Mouse (Mus musculus) hindbrain, embryonic 14.5 days (tissue): Measurements from ENCODE around the gene Cobl. TPM values are rescaled to one million over a fixed set of nuclear protein-coding genes. Genes with fewer than 3 reads are reported as not detected.

ENCODE experiments used
- ATAC-seq: fragments of 200-750 bp; cut with Nextera tagmentation; 2 replicates; pipeline ENCODE4 v1.8.0; 2017; ENCODE audit warnings: moderate number of reproducible peaks, mild to moderate bottlenecking, moderate TSS enrichment, moderate library complexity; ENCODE audit not compliant: low FRiP score
- DNase-seq: peaks from one replicate; pipeline ENCODE4 v3.0.0-alpha.2; 2015; ENCODE audit warnings: low spot score
- H3K27ac ChIP-seq: fragments of 300-500 bp; sonication (generic); 2 replicates; pipeline ENCODE4 v1.5.1; 2014; ENCODE audit warnings: mild to moderate bottlenecking, moderate library complexity
- H3K27me3 ChIP-seq: fragments of 300-500 bp; sonication (generic); 2 replicates; pipeline ENCODE4 v1.6.1; 2014; ENCODE audit warnings: mild to moderate bottlenecking, low read length, mixed read lengths; ENCODE audit not compliant: control insufficient read depth, insufficient read depth
- H3K36me3 ChIP-seq: fragments of 300-500 bp; sonication (generic); replicated peaks from 2 replicates; pipeline ENCODE4 v1.6.1; 2014; ENCODE audit not compliant: control insufficient read depth, insufficient read depth
- H3K4me1 ChIP-seq: fragments of 300-500 bp; sonication (generic); replicated peaks from 2 replicates; pipeline ENCODE4 v1.6.1; 2014; ENCODE audit warnings: antibody characterized with exemption, low read length, mixed read lengths; ENCODE audit not compliant: control insufficient read depth, insufficient read depth
- H3K4me2 ChIP-seq: fragments of 300-500 bp; sonication (generic); replicated peaks from 2 replicates; pipeline ENCODE4 v1.6.1; 2014; ENCODE audit warnings: mild to moderate bottlenecking, moderate library complexity
- H3K4me3 ChIP-seq: fragments of 300-500 bp; sonication (generic); replicated peaks from 2 replicates; pipeline ENCODE4 v1.5.1; 2014; ENCODE audit warnings: mild to moderate bottlenecking, low read length
- H3K9ac ChIP-seq: fragments of 300-500 bp; sonication (generic); 2 replicates; pipeline ENCODE4 v1.6.1; 2014
- H3K9me3 ChIP-seq: fragments of 300-500 bp; sonication (generic); 2 replicates; pipeline ENCODE4 v1.6.1; 2016; ENCODE audit warnings: low read length; ENCODE audit not compliant: control insufficient read depth
- WGBS: fragments of 180-500 bp; shearing (Covaris S2); extraction: QIAGEN DNeasy Blood & Tissue Kit; methylation state at CpG from one replicate; pipeline ENCODE4 v1.1.7; 2014; 5-methylcytosine and 5-hydroxymethylcytosine counted together
- polyA plus RNA-seq: library from polyadenylated mRNA; unstranded; fragments of >200 nt; fragmentation: Nextera tagmentation; extraction: Ambion mirVana; gene quantifications from 2 replicates; pipeline ENCODE4 v1.2.1, GENCODE M21; 2014

Gene Cobl
- polyA plus RNA-seq, 1 experiment from 2014 or later: 15.3 TPM

DNA sequence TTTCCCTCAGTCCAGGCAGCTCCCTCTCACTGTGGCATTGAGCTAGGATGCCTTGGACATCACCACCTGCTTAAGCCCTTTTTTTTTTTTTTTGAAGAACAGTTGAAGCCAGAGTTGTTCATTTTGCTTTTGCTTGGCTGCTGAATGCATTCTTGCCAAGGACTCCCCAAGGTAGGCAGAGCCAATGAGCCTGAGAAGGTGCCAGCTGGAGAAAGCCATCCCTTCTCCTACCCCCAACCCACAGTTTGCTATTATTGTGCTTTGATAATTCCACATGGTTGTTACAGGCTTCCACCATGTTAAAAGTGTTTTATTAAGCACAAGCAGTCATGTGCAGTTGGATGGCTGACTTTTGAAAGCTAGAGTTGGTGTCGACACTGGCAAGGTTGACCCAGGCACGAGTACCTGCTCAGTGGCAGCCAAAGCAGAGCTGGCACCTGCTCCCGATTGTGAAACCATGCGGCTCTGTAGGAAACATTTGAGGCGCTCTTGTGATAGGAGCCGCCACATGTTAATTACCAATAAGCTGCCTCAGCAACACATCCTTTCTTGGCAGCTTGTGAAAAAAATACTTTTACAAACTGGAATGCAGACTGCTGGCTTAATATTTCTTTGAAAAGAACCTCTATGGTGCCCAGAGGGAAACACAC is 265.9 kb downstream of the Cobl start:
- ATAC-seq (no peak), DNase-seq (no peak)
- H3K9ac ChIP-seq: no peak overlapping the region
- H3K4me1 ChIP-seq: no peaks in the 10 kb centered on the region
- 80% methylated on average over 6 of the region's 6 CpGs for WGBS
- H3K4me2 ChIP-seq: no peak overlapping the region
- no peak overlapping the region for H3K27ac ChIP-seq
- no peaks in the 10 kb centered on the region for H3K36me3 ChIP-seq
- H3K27me3 ChIP-seq: no peaks in the 10 kb centered on the region
- H3K9me3 ChIP-seq: no peaks in the 10 kb centered on the region
- H3K4me3 ChIP-seq: no peak overlapping the region

DNA sequence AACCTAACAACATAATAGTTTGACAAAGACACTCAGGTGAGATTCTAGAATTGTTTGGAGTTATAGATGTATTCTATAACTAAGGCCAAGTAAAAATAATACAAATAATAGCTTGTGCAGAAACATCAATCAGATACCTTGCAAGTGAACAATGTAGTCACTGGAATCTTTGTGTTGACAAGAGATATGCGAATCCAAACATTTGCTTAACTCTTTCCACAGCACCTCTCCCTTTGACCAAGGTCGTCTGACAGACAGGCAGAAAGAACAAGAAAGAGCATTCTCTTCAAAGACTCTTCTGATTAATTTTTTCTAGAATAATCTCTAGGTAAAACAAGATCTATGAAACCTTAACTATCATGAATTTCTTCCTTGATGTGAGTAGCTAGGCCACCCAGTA is 266.7 kb downstream of the Cobl start:
- no peak for DNase-seq
- Histone ChIP-seq H3K4me2 (no peak overlapping the region), H3K27ac (no peak overlapping the region), H3K36me3 (no peaks in the 10 kb centered on the region), H3K4me1 (no peaks in the 10 kb centered on the region), H3K27me3 (no peaks in the 10 kb centered on the region), H3K4me3 (no peak overlapping the region), H3K9ac (no peak overlapping the region), H3K9me3 (no peaks in the 10 kb centered on the region)
- 88% methylated on average over 2 of the region's 2 CpGs for WGBS
- ATAC-seq: no peak

DNA sequence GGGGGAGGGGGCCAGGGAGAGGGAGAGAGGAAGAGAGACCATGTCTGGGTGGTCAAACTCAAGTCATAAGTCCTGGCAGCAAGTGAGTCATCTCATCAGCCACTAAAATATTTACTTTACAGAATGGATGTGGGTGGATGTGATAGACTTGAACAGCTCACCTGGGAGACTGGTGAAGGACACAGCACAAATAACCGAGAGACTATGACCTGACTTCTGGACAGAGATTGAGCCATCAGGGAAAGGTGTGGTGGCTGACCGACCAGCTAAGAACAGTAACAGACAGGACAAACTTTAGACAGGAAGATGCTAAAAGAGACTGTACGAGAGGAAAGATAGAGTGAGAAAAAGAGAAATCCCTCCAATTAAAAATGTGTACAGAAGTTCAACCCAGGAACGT is 267.2 kb downstream of the Cobl start:
- no peak overlapping the region for H3K9ac ChIP-seq
- H3K4me1 ChIP-seq: no peaks in the 10 kb centered on the region
- H3K4me3 ChIP-seq: no peak overlapping the region
- ATAC-seq (no peak), DNase-seq (no peak)
- H3K4me2 ChIP-seq: no peak overlapping the region
- no peaks in the 10 kb centered on the region for H3K9me3 ChIP-seq
- no peak overlapping the region for H3K27ac ChIP-seq
- WGBS: 88% methylated on average over 4 of the region's 4 CpGs
- no peaks in the 10 kb centered on the region for H3K36me3 ChIP-seq
- no peaks in the 10 kb centered on the region for H3K27me3 ChIP-seq

DNA sequence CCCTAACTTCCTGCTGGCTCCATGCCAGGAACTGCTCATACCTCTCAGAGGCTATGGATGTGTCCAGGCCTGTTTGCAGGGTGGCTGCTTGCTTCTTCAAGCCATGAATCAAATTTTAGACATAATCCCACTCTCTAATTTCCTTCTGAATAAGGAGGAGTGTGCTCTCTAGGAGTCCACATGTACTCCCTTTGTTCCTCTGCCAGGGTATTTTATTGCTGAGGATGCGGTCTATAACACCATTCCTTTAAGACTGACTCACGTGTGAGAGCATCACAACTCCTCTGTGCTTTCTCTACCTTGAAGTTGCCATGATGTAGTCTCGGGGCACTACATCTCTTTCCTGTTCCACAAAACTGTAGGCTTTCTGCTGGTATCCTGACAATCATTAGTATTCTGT is 269.4 kb downstream of the Cobl start:
- 90% methylated on average over 3 of the region's 3 CpGs for WGBS
- ATAC-seq (no peak), DNase-seq (no peak)

DNA sequence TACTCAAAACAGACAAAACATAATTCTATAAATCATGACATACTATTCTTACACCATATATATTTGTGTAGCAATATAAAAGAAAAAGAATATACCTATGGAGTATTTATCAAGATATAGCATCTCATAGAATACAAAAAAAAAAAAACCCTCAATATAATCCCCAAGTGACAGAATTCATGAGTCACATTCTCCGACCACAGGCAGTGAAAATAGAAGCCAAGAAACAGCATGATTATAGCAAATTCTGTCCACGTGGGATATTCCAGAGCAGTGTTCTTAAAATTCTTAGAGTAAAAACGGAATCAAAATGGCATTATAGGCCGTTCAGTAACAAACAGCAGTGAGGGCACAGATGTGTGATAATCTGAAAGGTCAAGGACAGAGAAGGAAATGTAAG is 271.4 kb downstream of the Cobl start:
- ATAC-seq (no peak), DNase-seq (no peak)
- Histone ChIP-seq H3K4me3 (no peak overlapping the region), H3K27me3 (no peaks in the 10 kb centered on the region), H3K4me1 (no peaks in the 10 kb centered on the region), H3K9me3 (no peaks in the 10 kb centered on the region), H3K27ac (no peak overlapping the region), H3K36me3 (no peaks in the 10 kb centered on the region), H3K9ac (no peak overlapping the region), H3K4me2 (no peak overlapping the region)
- 79% methylated on average over 4 of the region's 4 CpGs for WGBS

More for the DNA sequence above, 269.4 kb downstream of the Cobl start:
- Histone ChIP-seq H3K27ac (no peak overlapping the region), H3K27me3 (no peaks in the 10 kb centered on the region), H3K4me2 (no peak overlapping the region), H3K36me3 (no peaks in the 10 kb centered on the region), H3K9me3 (no peaks in the 10 kb centered on the region), H3K9ac (no peak overlapping the region), H3K4me1 (no peaks in the 10 kb centered on the region), H3K4me3 (no peak overlapping the region)

DNA sequence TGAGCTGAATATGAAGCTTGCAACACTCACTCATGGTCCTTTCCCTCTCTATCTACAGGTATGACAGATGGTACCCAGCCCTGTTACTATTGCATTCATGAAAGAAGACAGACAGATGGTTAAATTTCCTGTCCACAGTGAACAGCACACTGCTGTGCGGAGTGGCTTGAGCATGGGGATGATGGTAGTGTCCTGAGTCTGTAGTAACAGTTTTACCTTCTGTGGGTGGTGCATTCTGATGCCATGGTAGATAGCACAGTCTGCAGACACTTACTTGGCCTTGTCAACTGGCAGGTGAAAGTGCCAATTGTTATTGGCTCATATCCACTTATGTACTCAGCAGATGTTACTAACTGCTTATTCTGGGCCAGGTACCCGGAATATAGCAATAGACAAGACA is 273.4 kb downstream of the Cobl start:
- Histone ChIP-seq H3K4me2 (no peak overlapping the region), H3K27ac (no peak overlapping the region), H3K4me3 (no peak overlapping the region), H3K9me3 (no peaks in the 10 kb centered on the region), H3K27me3 (no peaks in the 10 kb centered on the region), H3K4me1 (no peaks in the 10 kb centered on the region), H3K9ac (no peak overlapping the region), H3K36me3 (no peaks in the 10 kb centered on the region)
- ATAC-seq: no peak
- WGBS: 89% methylated on average over 2 of the region's 2 CpGs
- no peak for DNase-seq

DNA sequence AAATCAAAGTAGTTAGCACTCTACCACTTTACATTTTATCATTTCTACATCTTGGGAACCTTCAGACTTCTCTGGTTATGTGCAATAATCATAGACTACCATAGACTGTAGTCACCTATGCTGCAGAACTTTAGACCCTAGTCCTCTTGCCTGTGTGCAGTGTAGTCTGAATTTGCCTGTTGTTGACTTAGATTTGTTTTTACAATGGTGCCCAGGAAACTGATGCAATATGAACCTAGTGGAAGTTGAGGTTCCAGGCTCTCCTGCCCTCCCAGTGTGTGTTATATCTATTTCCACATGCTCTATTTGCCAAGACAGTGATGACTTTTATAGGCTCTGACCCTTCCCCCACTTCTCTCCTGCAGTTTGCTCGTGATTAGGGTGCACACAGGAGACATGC is 274.3 kb downstream of the Cobl start:
- H3K36me3 ChIP-seq: no peaks in the 10 kb centered on the region
- H3K4me2 ChIP-seq: no peak overlapping the region
- ATAC-seq (no peak), DNase-seq (no peak)
- no peak overlapping the region for H3K9ac ChIP-seq
- no peak overlapping the region for H3K4me3 ChIP-seq
- H3K27ac ChIP-seq: no peak overlapping the region
- no peaks in the 10 kb centered on the region for H3K27me3 ChIP-seq
- WGBS: 85% methylated on average over 1 of the region's 1 CpGs
- no peaks in the 10 kb centered on the region for H3K9me3 ChIP-seq
- H3K4me1 ChIP-seq: no peaks in the 10 kb centered on the region
